Mouse (Mus musculus) gastrocnemius, postnatal 10 days (tissue): ENCODE results near the gene Cuta. TPM values are rescaled to one million over a fixed set of nuclear protein-coding genes. Genes with fewer than 3 reads are reported as not detected.

Experiments used
- DNase-seq: peaks from one replicate; pipeline ENCODE4 v3.0.0; 2021; ENCODE audit warnings: mixed read lengths
- total RNA-seq, 2 experiments: library from RNA; stranded (reverse); gene quantifications; 2 replicates each; pipeline ENCODE4 v1.2.3; 2021

Gene Cuta
- total RNA-seq, 2 experiments from 2014 or later: 87.9 to 91.1 TPM

DNA sequence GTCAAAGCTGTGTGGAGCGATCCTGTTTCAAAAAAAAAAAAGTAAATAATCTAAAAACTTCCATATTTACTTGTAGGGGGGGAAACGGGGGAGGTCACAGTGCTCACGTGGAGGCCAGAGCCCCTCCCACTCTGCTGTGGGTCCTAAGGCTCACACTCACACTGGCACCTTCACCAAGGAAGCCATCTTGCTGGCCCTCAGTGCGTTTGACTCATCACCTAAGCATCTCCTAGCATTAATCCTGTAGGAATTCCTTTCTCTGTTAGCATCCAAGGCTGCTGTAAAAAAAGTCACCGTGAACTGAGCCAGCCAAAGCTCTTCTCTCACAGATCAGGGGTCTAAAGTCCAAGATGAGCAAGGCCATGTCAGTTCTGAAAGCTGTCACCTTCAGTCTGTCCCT lies 16.9 kb upstream of the Cuta start:
- no peak for DNase-seq

DNA sequence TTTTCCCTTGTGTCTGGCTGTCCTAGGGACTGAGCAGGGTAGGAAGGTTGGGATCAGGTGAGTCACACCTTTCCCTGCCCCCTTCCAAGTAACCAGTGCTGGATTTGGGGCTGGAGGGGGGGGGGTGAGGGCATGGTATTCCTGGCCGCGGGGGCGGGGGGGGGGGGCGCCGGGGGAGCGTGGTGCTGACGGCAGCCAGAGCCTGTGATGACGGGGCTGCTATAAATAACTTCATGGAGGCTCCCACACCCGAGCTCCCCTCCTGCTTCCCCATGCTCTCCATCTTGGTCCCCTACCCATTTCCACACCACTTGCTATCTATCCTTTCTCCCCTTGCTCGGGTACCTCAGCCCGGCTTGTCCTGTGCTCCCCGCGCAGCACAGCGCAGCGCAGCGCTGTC lies 14.4 kb upstream of the Cuta start:
- no peak for DNase-seq

DNA sequence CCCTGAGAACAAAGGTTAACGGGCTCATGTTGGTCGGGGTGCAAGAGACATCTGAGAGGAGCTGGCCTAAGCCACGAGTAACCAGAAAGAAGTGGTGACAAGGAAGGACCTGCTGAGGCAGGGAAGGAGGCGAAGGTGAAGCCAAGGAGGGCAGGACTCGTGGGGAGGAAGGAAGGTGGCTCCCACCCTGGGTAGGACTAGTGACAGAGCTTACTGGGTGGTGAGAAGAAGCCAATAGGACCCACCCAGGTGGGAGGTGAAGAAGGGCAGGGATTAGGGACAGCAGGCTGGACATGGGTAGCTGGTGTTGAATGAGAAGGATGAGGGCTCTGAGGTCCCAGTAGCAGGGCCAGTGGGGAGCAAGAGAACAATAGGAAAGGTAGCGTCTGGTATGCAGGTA lies 13.8 kb upstream of the Cuta start:
- DNase-seq: no peak

DNA sequence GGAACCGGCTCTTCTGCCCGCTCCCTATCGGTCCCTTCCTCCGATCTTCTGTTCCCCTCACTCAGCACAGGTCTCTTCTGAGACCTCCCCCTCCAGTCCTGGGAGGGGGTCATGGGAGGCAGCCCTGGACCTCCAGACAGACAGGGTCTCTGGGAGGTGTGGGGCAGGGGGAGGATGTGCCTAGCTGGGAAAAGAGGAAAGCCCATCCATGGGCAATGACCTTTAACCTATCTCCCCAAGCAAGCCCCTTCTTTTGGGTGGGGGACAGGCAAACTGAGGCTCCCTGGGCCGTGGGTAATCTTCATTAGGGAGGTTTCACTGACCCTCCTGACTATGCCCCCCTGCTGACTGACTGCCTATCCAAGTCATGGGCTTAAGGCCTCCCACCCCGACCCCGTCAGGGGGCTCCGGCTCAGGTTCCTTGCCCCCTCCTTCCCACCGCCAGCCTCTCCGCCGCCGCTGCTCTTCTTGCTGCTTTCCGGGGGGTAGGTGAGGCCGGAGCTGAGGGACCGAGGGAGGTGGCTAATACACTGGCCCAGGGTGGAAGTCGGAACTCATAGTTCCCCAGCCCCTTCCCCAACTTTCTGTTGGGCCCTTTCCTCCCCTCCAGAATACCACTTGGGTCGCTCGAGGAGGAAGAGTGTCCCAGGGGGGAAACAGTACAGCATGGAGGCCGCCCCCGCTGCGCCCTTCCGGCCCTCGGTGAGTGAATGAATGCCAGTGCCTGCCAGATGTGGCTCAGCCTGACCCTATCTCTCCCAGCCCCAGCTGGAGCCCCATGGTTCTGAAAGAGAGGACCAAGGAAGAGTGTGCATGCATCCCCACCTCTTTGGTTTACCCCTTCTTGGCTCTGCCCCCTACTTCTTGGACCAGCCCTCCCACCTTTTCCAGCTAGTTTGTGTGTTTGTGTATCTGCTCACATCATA lies 12.8 kb upstream of the Cuta start:
- DNase-seq: no peak

DNA sequence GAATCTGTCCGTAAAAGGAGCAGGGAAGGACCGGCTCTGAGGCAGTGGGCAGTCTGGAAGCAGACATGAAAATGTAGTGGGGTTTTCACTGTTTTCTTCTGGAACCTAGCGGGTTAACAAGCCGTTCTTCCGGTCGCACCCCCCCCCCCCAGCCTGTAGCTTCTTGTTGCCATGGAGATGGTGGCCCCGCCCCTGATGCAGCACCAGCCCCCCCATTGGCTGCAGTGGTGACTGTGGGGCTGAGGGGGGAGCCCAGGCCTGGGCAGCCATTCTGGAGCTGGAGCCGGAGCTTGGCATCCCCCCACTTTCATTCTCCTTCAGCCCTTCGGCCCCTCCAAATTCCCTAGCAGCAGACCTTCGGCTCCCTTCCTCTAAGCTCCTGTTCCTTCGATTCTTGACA lies 12.0 kb upstream of the Cuta start:
- peak; percentile 79 for DNase-seq

DNA sequence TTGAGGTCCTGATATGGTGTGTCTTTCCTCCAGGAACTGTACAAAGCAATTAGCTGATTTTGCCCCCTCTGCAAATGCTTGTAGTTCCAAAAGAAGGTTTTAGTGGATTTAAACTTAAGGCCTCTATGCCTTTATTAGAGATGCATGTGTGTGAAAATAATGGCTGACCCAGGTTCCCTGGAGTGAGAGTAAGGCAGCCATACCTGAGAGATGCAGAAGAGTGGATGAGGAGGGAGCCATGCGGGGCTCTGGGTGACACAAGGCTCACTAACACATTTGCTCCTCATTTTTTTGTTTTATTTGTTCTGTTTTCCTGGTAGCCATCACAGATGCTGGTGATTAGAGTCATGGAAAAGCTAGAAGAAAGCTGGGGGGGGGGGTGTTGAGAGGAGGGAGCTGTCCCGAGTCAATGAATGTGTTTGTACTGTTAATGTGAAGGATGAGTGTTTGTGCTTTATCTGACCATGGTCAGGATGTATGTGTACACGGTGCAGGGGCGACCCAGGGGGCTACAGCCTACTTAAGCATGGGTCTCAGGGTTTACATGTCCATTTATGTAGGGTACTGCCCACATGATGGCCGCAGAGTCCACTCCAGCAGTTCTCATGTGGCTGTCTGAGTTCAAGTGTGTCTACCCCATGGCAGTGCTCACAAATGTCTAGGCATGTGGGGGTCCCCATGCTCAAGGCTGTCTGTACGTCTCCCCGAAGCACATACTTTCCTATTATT lies 11.4 kb upstream of the Cuta start:
- DNase-seq: no peak

DNA sequence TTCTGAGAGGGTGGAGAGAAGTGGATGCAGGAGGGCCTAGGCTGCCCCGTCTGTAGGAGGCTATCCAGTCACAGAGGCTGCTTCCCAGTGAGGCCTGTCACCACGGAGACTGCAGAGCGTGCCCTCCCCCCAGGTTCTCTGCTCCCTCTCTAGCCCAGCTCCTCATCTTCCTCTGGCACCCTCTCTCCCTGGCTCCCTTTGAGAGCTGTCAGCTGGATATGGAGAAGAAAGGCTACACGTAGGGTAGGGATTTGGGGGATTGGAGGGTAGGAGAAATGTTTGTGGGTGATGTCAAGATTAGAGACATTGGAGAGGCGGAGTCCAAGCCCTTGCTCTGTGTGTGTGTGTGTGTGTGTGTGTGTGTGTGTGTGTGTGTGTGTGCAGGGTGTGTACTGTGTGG lies 10.5 kb upstream of the Cuta start:
- DNase-seq: no peak

DNA sequence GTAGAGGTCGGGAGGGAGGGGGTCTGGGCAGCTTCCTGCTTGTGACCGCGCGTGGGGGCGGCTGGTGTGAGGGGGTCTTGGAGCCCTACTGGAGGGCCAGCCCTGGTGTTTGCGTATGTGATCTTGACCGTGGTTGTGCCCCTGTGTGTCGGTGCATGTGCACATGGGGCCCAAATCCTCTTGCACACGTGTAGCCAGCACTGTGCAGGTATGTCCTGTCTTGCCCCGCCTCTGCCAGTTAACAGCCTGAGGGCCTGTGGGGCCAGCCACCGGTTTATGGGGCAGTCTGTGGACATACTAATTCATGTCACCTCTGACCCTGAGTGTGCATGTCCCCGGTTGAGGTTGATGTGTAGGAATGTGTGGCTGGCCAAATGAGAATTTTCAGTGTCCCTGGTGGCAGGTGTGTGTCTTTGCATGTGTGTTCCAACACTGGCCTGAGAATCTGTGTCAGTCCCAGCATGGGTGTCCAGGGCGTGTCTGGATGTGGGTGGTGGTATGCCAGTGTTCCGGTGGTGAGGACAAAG lies 9.7 kb upstream of the Cuta start:
- DNase-seq: no peak

DNA sequence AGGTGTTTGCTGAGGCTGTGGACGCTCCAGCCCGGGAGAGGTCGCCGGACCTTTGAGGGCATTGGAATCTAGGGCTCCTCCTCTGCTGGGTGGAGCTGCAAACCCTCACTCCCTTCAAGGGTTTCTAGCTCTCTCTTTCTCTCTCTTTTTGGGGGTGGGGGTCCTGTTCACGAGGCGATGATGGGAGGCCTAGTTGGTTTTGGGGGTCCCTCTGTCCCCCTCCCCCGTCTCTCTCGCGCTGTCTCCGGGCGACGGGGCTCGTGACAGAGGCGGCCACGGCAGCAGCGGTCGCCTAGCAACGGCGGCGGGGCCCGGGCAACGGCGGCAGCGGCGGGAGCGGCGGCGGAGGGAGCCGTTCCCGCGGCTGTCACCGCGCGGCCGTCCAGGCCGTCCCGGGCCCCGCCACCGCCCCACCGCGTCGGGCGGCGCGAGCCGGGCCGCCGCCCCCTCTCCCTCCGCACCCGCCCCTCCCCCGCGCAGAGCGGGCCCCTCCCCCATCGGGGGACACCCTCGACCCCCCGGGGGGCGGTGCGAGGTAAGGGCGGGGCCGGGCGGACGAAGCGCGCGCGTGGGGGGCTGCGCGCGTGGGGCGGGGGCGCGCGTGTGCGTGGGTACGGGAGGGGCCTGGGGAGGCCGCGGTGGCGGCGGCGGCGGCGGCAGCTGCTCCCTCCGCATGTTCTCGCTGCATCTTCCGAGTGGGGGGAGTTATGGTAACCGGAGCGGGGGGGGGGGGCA lies 9.1 kb upstream of the Cuta start:
- DNase-seq: peak; percentile 63

DNA sequence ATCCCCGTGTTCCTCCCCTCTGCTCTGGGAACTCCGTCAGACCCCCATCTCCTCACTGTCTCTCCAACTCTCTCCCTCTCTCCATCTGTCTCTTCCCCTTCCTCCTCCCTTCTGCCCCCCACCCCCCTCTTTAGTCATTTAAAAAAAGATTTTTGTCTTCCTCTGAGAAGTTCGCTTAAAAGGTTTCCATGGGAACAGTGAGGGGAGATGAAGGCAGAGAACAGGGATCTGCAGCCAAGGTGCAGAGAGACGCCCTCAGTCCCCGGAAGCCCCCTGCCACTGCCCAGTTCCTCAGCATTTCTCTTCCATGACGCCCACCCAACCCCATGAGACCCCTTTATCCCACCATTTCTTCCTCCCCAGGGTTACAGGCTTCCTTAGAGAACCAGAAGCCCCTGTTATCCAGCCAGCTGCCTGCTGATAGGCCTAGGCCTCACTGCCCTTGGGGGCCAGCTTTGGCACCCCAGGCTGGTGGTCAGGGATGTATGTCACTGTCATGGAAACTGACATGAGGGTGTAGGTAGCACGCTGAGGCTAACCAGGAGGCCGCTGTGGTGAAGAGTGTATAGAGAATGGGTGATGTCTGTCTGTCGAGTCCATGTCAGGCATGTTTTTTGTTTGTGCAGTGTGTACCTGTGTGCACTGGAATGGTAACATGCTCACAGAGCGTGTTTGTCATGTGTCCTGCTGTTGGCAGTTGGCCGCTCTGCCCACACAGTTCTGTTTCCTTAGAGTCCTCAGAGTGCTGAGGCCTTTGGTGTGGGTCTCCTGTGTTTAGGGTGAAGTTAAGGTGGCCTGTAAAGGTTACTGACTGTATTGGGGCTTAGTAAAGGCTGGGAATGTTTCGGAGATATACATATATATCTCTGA lies 8.1 kb upstream of the Cuta start:
- DNase-seq: no peak

DNA sequence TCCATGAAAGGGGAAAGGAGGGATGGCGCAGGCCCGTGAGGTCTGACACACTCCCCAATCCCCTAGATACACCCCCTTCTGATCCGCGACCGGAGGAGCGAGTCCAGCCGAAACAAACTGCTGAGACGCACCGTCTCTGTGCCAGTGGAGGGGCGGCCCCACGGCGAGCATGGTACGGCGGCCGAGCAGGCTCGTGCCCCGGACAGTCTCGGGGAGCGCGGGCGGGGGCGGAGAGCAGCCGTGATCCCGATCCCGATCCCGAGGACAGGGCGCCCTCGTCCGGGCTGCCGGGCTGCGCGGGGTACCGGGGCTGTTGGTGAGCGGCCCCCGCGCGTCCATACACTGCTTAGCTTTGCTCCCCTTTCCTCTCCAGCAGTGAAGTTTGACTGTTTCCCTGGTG lies 7.2 kb upstream of the Cuta start:
- DNase-seq: peak; percentile 84

DNA sequence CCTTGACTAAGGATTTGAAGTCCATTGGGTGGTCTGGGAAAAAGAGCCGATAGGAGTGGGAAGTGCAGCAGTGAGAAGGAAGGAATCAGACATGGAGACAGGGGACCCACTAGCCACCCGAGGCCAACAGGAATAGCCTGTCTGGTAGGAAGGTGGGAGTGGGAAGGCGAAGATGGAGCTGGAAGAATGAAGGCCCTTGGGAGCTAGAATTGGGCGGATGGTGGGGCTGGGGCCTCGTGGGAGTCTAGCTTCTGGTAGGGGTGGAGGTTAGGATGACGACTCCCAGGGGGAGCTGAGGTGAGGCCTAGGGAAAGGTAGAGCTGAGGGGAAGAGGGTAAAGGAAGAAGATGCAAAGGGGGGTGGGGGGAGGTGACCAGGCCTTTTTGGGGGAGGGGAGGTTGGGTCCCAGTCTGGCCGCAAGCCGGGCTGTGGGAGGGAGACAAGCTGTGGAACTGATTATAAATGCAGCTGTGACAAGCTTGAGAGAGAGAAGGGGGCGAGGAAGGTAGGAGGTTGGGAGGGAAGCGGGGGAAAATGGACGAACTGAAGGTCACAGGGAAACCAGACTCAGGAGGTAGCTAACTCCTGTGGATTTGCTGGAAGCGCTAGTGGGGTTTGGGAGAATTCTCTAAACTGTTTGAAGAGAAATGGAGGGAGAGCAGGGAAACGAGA lies 6.6 kb upstream of the Cuta start:
- DNase-seq: no peak

DNA sequence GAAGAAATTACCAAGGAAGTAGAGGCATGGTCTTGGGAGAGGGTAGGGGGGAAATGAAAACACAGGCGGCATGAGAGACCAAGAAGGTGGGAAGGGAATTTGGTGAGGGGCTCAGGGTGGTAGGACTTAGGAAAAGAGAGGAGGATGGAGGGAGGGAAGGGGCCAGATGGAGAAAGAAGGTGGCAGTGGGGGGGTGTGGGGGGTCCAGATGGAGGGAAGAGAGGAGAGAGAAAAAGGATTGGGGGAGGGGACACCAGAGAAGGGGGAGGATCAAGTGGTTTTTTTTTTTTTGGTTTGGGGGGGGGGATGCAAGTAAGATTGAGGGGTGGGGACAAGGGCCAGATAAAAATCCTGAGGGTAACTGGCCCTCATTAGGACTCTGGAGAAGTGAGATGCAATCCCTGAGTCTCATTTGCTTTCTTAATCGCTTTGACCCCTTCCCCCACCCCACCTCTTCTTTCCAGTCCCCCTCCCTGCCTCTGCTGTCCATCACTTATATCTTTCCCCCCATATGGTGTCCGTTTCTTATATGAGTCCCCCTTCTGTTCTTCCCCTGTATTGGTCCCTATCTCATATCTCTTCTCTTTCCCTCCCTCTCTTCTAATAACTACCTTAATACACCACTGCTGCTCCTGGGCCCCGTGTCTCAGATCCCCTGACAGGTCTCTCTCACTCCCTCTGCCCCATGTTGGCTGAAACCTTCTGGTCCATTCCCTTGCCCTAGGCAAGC lies 2.6 kb upstream of the Cuta start:
- no peak for DNase-seq

DNA sequence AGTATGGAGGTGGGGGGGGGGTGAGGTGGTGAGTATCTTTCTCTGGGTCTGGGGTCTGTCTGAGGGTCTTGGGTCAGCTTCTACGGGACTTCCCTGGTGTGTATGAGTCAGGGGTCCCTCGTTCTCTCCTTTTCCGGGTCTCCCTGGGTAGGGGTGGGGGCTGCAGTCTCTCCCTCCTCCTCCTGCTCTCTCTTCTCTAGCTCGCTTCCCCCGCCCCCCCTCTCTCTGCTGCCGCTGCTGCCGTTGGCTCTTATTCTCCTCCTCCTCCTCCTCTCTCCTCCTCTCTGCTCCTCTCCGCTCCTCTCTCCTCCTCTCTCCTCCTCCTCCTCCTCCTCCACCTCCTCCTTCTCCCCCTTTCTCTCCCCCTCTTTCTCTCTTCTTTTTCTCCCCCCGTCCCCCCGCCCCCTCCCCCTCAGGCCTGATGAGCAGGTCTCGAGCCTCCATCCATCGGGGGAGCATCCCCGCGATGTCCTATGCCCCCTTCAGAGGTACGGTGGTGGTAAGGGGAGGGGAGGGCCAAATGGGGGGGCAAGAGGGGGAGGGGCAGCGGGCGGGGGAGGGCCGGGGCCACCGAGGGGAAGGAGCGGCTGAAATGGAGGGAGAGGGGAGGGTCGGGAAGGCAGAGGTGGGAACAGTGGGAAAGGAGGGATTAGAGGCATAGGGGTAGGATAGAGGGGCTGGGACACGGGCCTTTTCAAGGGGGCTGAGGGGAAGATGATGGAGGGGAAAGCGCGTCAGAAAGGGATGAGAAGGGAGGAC lies 1.8 kb upstream of the Cuta start, which contains the start of gene Syngap1:
Syngap1 (plus strand) TSS at position 223 of the 759 bp plus-strand sequence.
- DNase-seq: peak; percentile 51

DNA sequence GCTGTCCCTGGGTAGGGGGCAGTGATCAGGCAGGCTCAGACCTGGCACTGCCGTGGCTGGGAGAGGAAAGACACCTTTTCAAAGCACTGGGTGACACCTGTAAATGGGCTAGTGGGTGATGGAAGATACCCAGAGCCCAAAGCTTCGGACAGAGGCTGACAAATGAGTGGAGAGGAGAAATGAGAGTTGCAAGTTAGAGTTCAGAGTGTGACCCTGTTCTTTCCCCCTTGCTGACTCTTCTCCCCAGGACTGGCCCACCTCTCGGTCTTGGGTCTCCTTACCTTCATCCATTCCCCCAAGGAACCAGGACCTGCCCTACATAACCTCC lies 568 bp upstream of the Cuta start:
- no peak for DNase-seq

DNA sequence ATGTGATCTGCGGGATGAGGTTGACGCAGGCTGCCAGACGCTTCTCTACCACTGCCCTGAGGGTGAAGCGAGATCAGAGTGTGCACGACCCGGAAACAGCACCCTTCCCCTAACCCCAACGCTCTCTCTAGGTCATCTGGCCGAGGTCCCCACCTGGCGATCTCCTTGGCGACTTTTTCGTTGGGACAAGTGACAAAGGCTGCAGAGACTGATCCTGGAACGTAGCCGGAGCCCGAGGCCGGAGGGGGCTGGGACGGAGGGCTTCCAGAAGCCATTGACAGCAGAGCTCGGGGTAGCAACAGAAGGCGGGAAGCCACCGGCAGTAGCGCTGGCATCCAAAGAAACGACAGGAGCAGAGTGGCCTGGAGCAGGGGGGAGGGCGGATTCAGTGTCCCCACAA lies 638 bp downstream of the Cuta start:
- no peak for DNase-seq

DNA sequence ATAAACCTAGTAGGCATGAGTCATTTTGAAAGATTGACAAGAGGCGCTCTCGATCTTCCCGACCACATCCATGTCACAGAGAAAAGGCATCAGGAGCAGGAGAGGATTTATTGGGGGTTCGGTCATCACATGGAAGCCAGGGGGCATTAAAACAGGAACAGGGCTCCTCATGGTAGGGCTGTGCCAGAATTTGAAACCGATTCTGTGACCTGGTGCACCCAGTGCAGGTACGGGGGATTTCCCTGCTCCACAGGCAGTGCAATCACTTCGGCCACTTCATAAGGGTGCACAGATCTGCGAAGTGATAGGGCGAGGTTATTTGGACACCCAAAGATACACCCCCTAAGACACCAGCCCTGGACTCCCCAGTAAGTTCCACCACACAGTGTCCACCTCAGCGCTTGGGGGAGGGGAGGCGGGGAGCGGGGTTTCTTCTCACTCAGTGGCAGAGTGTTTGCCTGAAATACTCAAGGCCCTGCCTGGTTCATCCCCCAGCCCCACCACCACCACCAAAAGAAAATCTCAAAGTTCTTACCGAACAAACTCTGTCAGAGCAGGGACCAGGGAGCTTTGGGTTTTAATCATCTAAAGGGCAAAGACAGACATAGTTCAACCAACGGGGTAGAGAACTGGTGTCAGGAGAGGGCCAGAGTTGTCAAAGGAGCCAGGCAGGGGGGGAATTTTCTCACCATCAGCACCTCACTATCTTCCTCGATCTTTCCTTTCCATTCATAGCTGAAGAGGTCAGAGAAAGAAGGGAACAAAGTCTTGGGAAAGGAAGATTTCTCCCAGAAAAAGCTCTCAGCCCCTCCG lies 1.3 kb downstream of the Cuta start:
- DNase-seq: no peak

DNA sequence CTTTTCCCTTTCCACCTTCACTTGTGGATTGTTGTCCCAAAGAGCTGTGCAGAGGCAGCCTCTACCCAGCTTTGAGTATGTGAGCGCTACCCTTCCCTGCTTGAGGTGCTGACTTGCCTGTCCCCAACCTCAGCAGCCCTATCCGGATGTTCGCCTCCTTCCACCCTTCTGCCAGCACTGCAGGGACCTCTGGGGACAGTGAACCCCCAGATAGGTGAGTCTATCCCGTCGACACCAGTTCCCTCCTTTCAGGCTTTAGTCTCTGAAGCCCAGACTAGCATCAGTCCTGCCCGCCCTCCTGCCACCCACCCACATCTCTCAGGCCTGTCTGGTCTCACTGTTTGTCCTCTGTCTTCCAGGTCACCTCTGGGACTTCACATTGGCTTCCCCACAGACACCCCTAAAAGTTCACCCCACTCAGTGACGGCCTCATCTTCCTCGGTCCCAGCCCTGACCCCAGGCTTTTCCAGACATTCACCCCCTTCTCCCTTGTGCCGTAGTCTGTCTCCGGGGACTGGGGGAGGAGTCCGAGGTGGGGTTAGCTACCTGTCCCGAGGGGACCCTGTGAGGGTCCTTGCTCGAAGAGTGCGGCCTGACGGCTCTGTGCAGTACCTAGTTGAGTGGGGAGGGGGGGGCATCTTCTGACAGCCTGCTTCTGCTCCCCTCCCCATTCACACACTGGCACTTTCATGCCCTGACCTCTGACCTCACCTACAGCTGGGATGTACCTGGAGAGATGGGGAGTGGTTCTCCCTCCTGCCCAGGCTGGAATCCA lies 2.3 kb downstream of the Cuta start:
- DNase-seq: no peak
